Mouse (Mus musculus): ENCODE results near the gene Epha1. TPM values are rescaled to one million over a fixed set of nuclear protein-coding genes. Genes with fewer than 3 reads are reported as not detected.

The Epha1 gene
- total and polyA plus RNA-seq, 3 experiments, result not detected

- no peaks in the 10 kb centered on the region for H3K79me2 ChIP-seq (replicated peaks; ENCODE audit: control insufficient read depth, extremely low read depth, insufficient read depth, poor library complexity, severe bottlenecking)
- dilution Hi-C loops (cut with MboI; ENCODE audit: extremely low pct_ligation_motif_present, extremely low pct_unique_long_range_greater_than_20kb, low sequenced_read_pairs), result no loop called here
- H3K4me3 ChIP-seq (replicated peaks in 1 of 3; ENCODE audit: low read depth in 2 of 3, low read length in 2 of 3, poor library complexity in 1 of 3), result no peak overlapping the region
- in situ Hi-C loops (cut with MboI; ENCODE audit: low pct_ligation_motif_present, low pct_unique_long_range_greater_than_20kb, low sequenced_read_pairs), result no loop called here
- H3K36me3 ChIP-seq (replicated peaks in 1 of 2; ENCODE audit: control insufficient read depth in 1 of 2, insufficient read depth in 1 of 2, low read length in 1 of 2), result no peaks in the 10 kb centered on the region
- no peak overlapping the region for H3K4me2 ChIP-seq (ENCODE audit: insufficient read depth, low read depth, poor library complexity, severe bottlenecking)
- peaks cover 5 to 18% of the 10 kb centered on the region in 2 experiments for H3K4me1 ChIP-seq (ENCODE audit: control insufficient read depth in 1 of 2, insufficient read depth in 2 of 2)
- no peaks in the 10 kb centered on the region for H3K9me3 ChIP-seq (replicated peaks; ENCODE audit: low read length)
- DNase-seq (ENCODE audit: extremely low read depth), result no peak
- TF ChIP-seq JUN (IDR thresholded peaks at IDR 0.05; ENCODE audit: insufficient read depth, low read depth, low read length), result no peak
- no peak for TF ChIP-seq JUND (conservative IDR thresholded peaks at IDR 0.05; ENCODE audit: low read depth, low read length)
- no peak for TF ChIP-seq HCFC1 (IDR thresholded peaks at IDR 0.05; ENCODE audit: low read depth, low read length)
- TF ChIP-seq USF1 (IDR thresholded peaks at IDR 0.05; ENCODE audit: low read depth, low read length), result no peak
- no peak for TF ChIP-seq CHD2 (IDR thresholded peaks at IDR 0.05; ENCODE audit: low read length)
- TF ChIP-seq RCOR1 (conservative IDR thresholded peaks at IDR 0.05; ENCODE audit: low read depth, low read length), result no peak
- no peak for TF ChIP-seq PAX5 (IDR thresholded peaks at IDR 0.05; ENCODE audit: low read length)
- TF ChIP-seq NELFE (IDR thresholded peaks at IDR 0.05; ENCODE audit: low read depth, low read length), result no peak
- no peak for TF ChIP-seq BHLHE40 (IDR thresholded peaks at IDR 0.05; ENCODE audit: low read depth, low read length)
- TF ChIP-seq ZNF384 (IDR thresholded peaks at IDR 0.05; ENCODE audit: low read depth, low read length), result no peak
- H3K27ac ChIP-seq (ENCODE audit: insufficient read depth, low read depth), result no peak overlapping the region
- no peak overlapping the region for H3K9ac ChIP-seq (ENCODE audit: insufficient read depth, low read depth)
- H3K27me3 ChIP-seq (replicated peaks), result no peaks in the 10 kb centered on the region
Measured at GRCm38 (mm10) chr6:42391796-42392330, 18.8 kb upstream of the Epha1 start.

GRCm38 (mm10) chr6:42385635-42386034 lies 12.6 kb upstream of the Epha1 start:
- no peak overlapping the region for H3K27ac ChIP-seq (ENCODE audit: insufficient read depth, low read depth)
- H3K4me2 ChIP-seq (ENCODE audit: insufficient read depth, low read depth, poor library complexity, severe bottlenecking), result no peak overlapping the region
- H3K4me3 ChIP-seq (replicated peaks in 1 of 3; ENCODE audit: low read depth in 2 of 3, low read length in 2 of 3, poor library complexity in 1 of 3), result no peak overlapping the region
- TF ChIP-seq JUN (IDR thresholded peaks at IDR 0.05; ENCODE audit: insufficient read depth, low read depth, low read length) (no peak), ZMIZ1 (IDR thresholded peaks at IDR 0.05; ENCODE audit: low read depth, low read length) (no peak), ELF1 (IDR thresholded peaks at IDR 0.05; ENCODE audit: low read depth, low read length) (no peak), RAD21 (IDR thresholded peaks at IDR 0.05; ENCODE audit: low read depth, low read length) (no peak), EP300 (IDR thresholded peaks at IDR 0.05; ENCODE audit: low read length) (no peak), CHD2 (IDR thresholded peaks at IDR 0.05; ENCODE audit: low read length) (no peak), BHLHE40 (IDR thresholded peaks at IDR 0.05; ENCODE audit: low read depth, low read length) (no peak), GABPA (IDR thresholded peaks at IDR 0.05; ENCODE audit: insufficient replicate concordance, low read depth, low read length) (no peak), RCOR1 (conservative IDR thresholded peaks at IDR 0.05; ENCODE audit: low read depth, low read length) (no peak), SMC3 (IDR thresholded peaks at IDR 0.05; ENCODE audit: low read depth, low read length) (no peak), MAFK (IDR thresholded peaks at IDR 0.05; ENCODE audit: insufficient replicate concordance, low read length) (no peak), MAZ (IDR thresholded peaks at IDR 0.05; ENCODE audit: low read depth, low read length) (no peak), PAX5 (IDR thresholded peaks at IDR 0.05; ENCODE audit: low read length) (no peak), ZKSCAN1 (IDR thresholded peaks at IDR 0.05; ENCODE audit: borderline replicate concordance, low read depth, low read length) (no peak), POLR2A (IDR thresholded peaks at IDR 0.05; ENCODE audit: low read depth, low read length) (no peak)
- H3K9ac ChIP-seq (ENCODE audit: insufficient read depth, low read depth), result no peak overlapping the region
- dilution Hi-C loops (cut with MboI; ENCODE audit: extremely low pct_ligation_motif_present, extremely low pct_unique_long_range_greater_than_20kb, low sequenced_read_pairs), result no loop called here
- in situ Hi-C loops (cut with MboI; ENCODE audit: low pct_ligation_motif_present, low pct_unique_long_range_greater_than_20kb, low sequenced_read_pairs), result no loop called here
- H3K9me3 ChIP-seq (replicated peaks; ENCODE audit: low read length), result no peaks in the 10 kb centered on the region
- H3K4me1 ChIP-seq (ENCODE audit: control insufficient read depth in 1 of 2, insufficient read depth in 2 of 2), result no peaks in the 10 kb centered on the region
- no peaks in the 10 kb centered on the region for H3K36me3 ChIP-seq (replicated peaks in 1 of 2; ENCODE audit: control insufficient read depth in 1 of 2, insufficient read depth in 1 of 2, low read length in 1 of 2)
- no peak for DNase-seq (ENCODE audit: extremely low read depth)
- H3K79me2 ChIP-seq (replicated peaks; ENCODE audit: control insufficient read depth, extremely low read depth, insufficient read depth, poor library complexity, severe bottlenecking), result no peaks in the 10 kb centered on the region
- no peaks in the 10 kb centered on the region for H3K27me3 ChIP-seq (replicated peaks)

Measured in CH12.LX (cell line).